In genomic region chr3:40391631-40392030, GRCm38 (mm10) we compare ENCODE assay signal across 9 mouse cellular contexts.
DNase-seq lines count a peak whose midpoint lies in the region; ATAC-seq and TF ChIP-seq lines count a peak whose summit lies in the region.
"Had no signal": no experiment of that assay in that cellular context is flagged by ENCODE, and none has a peak within 500 bp of the region (broad histone marks: within the 10 kb centered on the region; RNA-seq: fewer than 3 reads in every experiment).

No protein-coding gene starts in this region.

- no peaks in the 10 kb centered on the region for H3K9me3 ChIP-seq in hindbrain, embryonic 10.5 days
- no peaks in the 10 kb centered on the region for H3K9me3 ChIP-seq in hindbrain, embryonic 13.5 days
- H3K9me3 ChIP-seq in ES-E14 (ENCODE audit: control insufficient read depth, insufficient read depth, low read depth, low read length): no peaks in the 10 kb centered on the region
- H3K9me3 ChIP-seq: limb, embryonic 13.5 days had no signal

- H3K4me2 ChIP-seq in hindbrain, embryonic 13.5 days: no peak overlapping the region
- H3K4me2 ChIP-seq: limb, embryonic 13.5 days had no signal

- H3K27ac ChIP-seq in hindbrain, embryonic 10.5 days: no peak overlapping the region
- no peak overlapping the region for H3K27ac ChIP-seq in hindbrain, embryonic 13.5 days
- no peak overlapping the region for H3K27ac ChIP-seq in ES-E14 (ENCODE audit: insufficient read depth, low read depth, low read length, poor library complexity, severe bottlenecking)
- H3K27ac ChIP-seq: limb, embryonic 13.5 days had no signal

- ATAC-seq in hindbrain, embryonic 13.5 days (ENCODE audit: low FRiP score): no peak

- no peaks in the 10 kb centered on the region for H3K4me1 ChIP-seq in hindbrain, embryonic 10.5 days (replicated peaks)
- no peaks in the 10 kb centered on the region for H3K4me1 ChIP-seq in hindbrain, embryonic 13.5 days (replicated peaks)
- no peaks in the 10 kb centered on the region for H3K4me1 ChIP-seq in ES-E14 (ENCODE audit: control insufficient read depth in 2 of 2, insufficient read depth in 2 of 2, low read length in 2 of 2, poor library complexity in 1 of 2)

- no peak overlapping the region for H3K4me3 ChIP-seq in hindbrain, embryonic 10.5 days
- H3K4me3 ChIP-seq in hindbrain, embryonic 13.5 days: no peak overlapping the region
- H3K4me3 ChIP-seq in ES-E14 (ENCODE audit: insufficient read depth in 1 of 2, low read depth in 1 of 2, low read length in 2 of 2, poor library complexity in 1 of 2, severe bottlenecking in 1 of 2): no peak overlapping the region
- H3K4me3 ChIP-seq: limb, embryonic 13.5 days had no signal

- peak; percentile 64 for DNase-seq in hindbrain, embryonic 10.5 days (ENCODE audit: low spot score)
- DNase-seq in ES-E14 (ENCODE audit: low read depth, low spot score): peak; percentile 60
- DNase-seq in cerebellum, adult 9-10 months: peak; percentile 21
- peak; percentile 11 to 54 for DNase-seq in frontal cortex, postnatal 36 days (ENCODE audit: low spot score in 2 of 2)
- DNase-seq in layer of hippocampus, adult 9-10 months (ENCODE audit: low spot score): peak; percentile 13
- peak; percentile 86 for DNase-seq in mesoderm, embryonic 11.5 days (ENCODE audit: low read depth, low spot score)
- DNase-seq in yolk sac, embryonic 10.5 days (ENCODE audit: low spot score): peak; percentile 20

- no peaks in the 10 kb centered on the region for H3K27me3 ChIP-seq in hindbrain, embryonic 10.5 days (ENCODE audit: insufficient read depth, poor library complexity, severe bottlenecking)
- no peaks in the 10 kb centered on the region for H3K27me3 ChIP-seq in hindbrain, embryonic 13.5 days
- H3K27me3 ChIP-seq: limb, embryonic 13.5 days had no signal

- H3K9ac ChIP-seq in hindbrain, embryonic 13.5 days: no peak overlapping the region
- no peak overlapping the region for H3K9ac ChIP-seq in ES-E14 (ENCODE audit: insufficient read depth, low read depth, low read length, poor library complexity, severe bottlenecking)
- H3K9ac ChIP-seq: limb, embryonic 13.5 days had no signal

- 46% methylated on average over 6 of the region's 6 CpGs for WGBS in hindbrain, embryonic 10.5 days
- 45% methylated on average over 6 of the region's 6 CpGs for WGBS in hindbrain, embryonic 13.5 days

- in situ Hi-C loops in ES-E14 (cut with MboI; ENCODE audit: low sequenced_read_pairs in 2 of 2, unreplicated experiment in 2 of 2): loop anchor here (25.0 kb wide), 1 partner anchor 1504 kb away; the partner anchor contains the start of gene Fat4 (in 2 of the 2)

- H3K36me3 ChIP-seq in hindbrain, embryonic 10.5 days: no peaks in the 10 kb centered on the region
- H3K36me3 ChIP-seq in hindbrain, embryonic 13.5 days: no peaks in the 10 kb centered on the region
- H3K36me3 ChIP-seq in ES-E14 (ENCODE audit: control insufficient read depth, insufficient read depth, low read length, poor library complexity, severe bottlenecking): no peaks in the 10 kb centered on the region
- H3K36me3 ChIP-seq: limb, embryonic 13.5 days had no signal

TF ChIP-seq in ES-E14, 5 proteins besides CTCF, POLR2A, EP300 and RAD21:
- TF ChIP-seq HCFC1 (IDR thresholded peaks at IDR 0.05; ENCODE audit: borderline replicate concordance, insufficient read depth, low read length) (no peak), ZNF384 (IDR thresholded peaks at IDR 0.05; ENCODE audit: low read depth, low read length) (no peak), ZC3H11A (IDR thresholded peaks at IDR 0.05; ENCODE audit: borderline replicate concordance, low read depth, low read length) (peak; percentile 91), CHD2 (IDR thresholded peaks at IDR 0.05; ENCODE audit: low read depth, low read length) (no peak), MAFK (IDR thresholded peaks at IDR 0.05; ENCODE audit: insufficient read depth, low read depth, low read length) (no peak)

Comparison
In these comparisons a context has a peak if more than half of its experiments do, and no peak if none do; other contexts are left out.
1. DNase-seq: peak in every context shown above with its lines; median percentile 86 in mesoderm, embryonic 11.5 days; 64 in hindbrain, embryonic 10.5 days; 60 in ES-E14; 32 in frontal cortex, postnatal 36 days; 21 in cerebellum, adult 9-10 months; 20 in yolk sac, embryonic 10.5 days; 13 in layer of hippocampus, adult 9-10 months.